Mouse (Mus musculus) G1E (cell line): ENCODE measurements at regions not wholly inside any gene's neighbourhood (a gene's known extent, or its start where the extent isn't known, plus 50 kb on each side); places are given as distances from the start of the nearest gene placed in this dataset.

Experiments
- CTCF ChIP-seq: IDR thresholded peaks from 2 replicates; pipeline ENCODE4 v1.5.1; 2012; ENCODE audit warnings: low read depth, low read length, inconsistent platforms, mixed read lengths
- POLR2AphosphoS5 ChIP-seq: IDR thresholded peaks from 2 replicates; pipeline ENCODE4 v1.6.1; 2012; ENCODE audit warnings: low read depth, low read length, inconsistent platforms; ENCODE audit not compliant: insufficient replicate concordance
- TAL1 ChIP-seq: conservative IDR thresholded peaks from 2 replicates; pipeline ENCODE4 v1.6.1; 2012; ENCODE audit warnings: low read depth, low read length, inconsistent platforms, mixed read lengths

GRCm38 (mm10) chr15:16313818-16314217 is 414.7 kb upstream of the Cdh9 start:
- TF ChIP-seq CTCF, result no peak
- TF ChIP-seq POLR2AphosphoS5, result no peak
- no peak for TF ChIP-seq TAL1
